Mouse (Mus musculus) C2C12 (cell line): ENCODE measurements at regions not wholly inside any gene's neighbourhood (a gene's known extent, or its start where the extent isn't known, plus 50 kb on each side); places are given as distances from the start of the nearest gene placed in this dataset.

ENCODE experiments used
- H3K27me3 ChIP-seq: one replicate; pipeline ENCODE4 v1.6.1; 2011; ENCODE audit not compliant: control insufficient read depth, insufficient read depth, insufficient read length
- H3K36me3 ChIP-seq: one replicate; pipeline ENCODE4 v1.6.1; 2011; ENCODE audit not compliant: control insufficient read depth, insufficient read depth
- H3K4me3 ChIP-seq: one replicate; pipeline ENCODE4 v1.5.1; 2011; ENCODE audit warnings: mild to moderate bottlenecking, control low read depth; ENCODE audit not compliant: poor library complexity, insufficient read depth, severe bottlenecking
- H3K79me2 ChIP-seq: one replicate; pipeline ENCODE4 v1.6.1; 2011; ENCODE audit not compliant: control insufficient read depth, insufficient read depth
- H3K79me3 ChIP-seq: one replicate; pipeline ENCODE4 v1.6.1; 2011; ENCODE audit warnings: low read depth, control low read depth
- H3ac ChIP-seq: one replicate; pipeline ENCODE3; 2011; ENCODE audit warnings: low read depth; ENCODE audit not compliant: control insufficient read depth, insufficient read length
- CEBPB ChIP-seq: IDR thresholded peaks from one replicate; pipeline ENCODE4 v1.6.1; 2011; ENCODE audit warnings: low read depth, mild to moderate bottlenecking, control low read depth, moderate library complexity
- CTCF ChIP-seq: IDR thresholded peaks from one replicate; pipeline ENCODE4 v1.5.1; 2011; ENCODE audit not compliant: control insufficient read depth, insufficient read depth, insufficient read length
- FOSL1 ChIP-seq: IDR thresholded peaks from one replicate; pipeline ENCODE4 v1.8.0; 2011; ENCODE audit warnings: mild to moderate bottlenecking, low read length; ENCODE audit not compliant: poor library complexity, insufficient read depth, severe bottlenecking
- MAX ChIP-seq: IDR thresholded peaks from one replicate; pipeline ENCODE4 v1.6.1; 2011; ENCODE audit warnings: mild to moderate bottlenecking, control low read depth
- MYOD1 ChIP-seq: IDR thresholded peaks from one replicate; pipeline ENCODE4 v1.6.1; 2011; ENCODE audit warnings: low read depth; ENCODE audit not compliant: control insufficient read depth, insufficient read length
- MYOG ChIP-seq: IDR thresholded peaks from one replicate; pipeline ENCODE4 v1.6.1; 2011; ENCODE audit not compliant: control insufficient read depth, insufficient read length; ENCODE audit errors: extremely low read depth
- USF1 ChIP-seq: IDR thresholded peaks from one replicate; pipeline ENCODE4 v1.6.1; 2011; ENCODE audit warnings: low read depth, mild to moderate bottlenecking, control low read depth, moderate library complexity

- Histone ChIP-seq H3K4me3 (no peak overlapping the region), H3K79me2 (no peaks in the 10 kb centered on the region), H3K36me3 (no peaks in the 10 kb centered on the region), H3K79me3 (no peaks in the 10 kb centered on the region), H3K27me3 (peaks cover 8% of the 10 kb centered on the region), H3ac (no peak overlapping the region)
- no peak for TF ChIP-seq MYOD1
- no peak for TF ChIP-seq CTCF
- TF ChIP-seq FOSL1: no peak
- TF ChIP-seq MAX: no peak
- no peak for TF ChIP-seq CEBPB
- TF ChIP-seq USF1: no peak
- TF ChIP-seq MYOG: no peak
Observed at GRCm38 (mm10) chr5:111570826-111571225, 153.7 kb downstream of the Mn1 start.

- H3ac ChIP-seq: no peak overlapping the region
- peaks cover 12% of the 10 kb centered on the region for H3K27me3 ChIP-seq
- H3K79me3 ChIP-seq: no peaks in the 10 kb centered on the region
- TF ChIP-seq CEBPB: no peak
- TF ChIP-seq FOSL1: no peak
- no peaks in the 10 kb centered on the region for H3K79me2 ChIP-seq
- no peak overlapping the region for H3K4me3 ChIP-seq
- no peaks in the 10 kb centered on the region for H3K36me3 ChIP-seq
Observed at GRCm38 (mm10) chr5:111573265-111573873, 156.2 kb downstream of the Mn1 start.

GRCm38 (mm10) chr5:111574219-111574840 is 157.2 kb downstream of the Mn1 start:
- H3K27me3 ChIP-seq: peaks cover 17% of the 10 kb centered on the region
- TF ChIP-seq CTCF (no peak), FOSL1 (no peak), MYOG (no peak), MYOD1 (no peak), USF1 (no peak), CEBPB (no peak), MAX (no peak)
- H3K79me3 ChIP-seq: no peaks in the 10 kb centered on the region
- H3K4me3 ChIP-seq: no peak overlapping the region
- H3K36me3 ChIP-seq: no peaks in the 10 kb centered on the region
- H3K79me2 ChIP-seq: no peaks in the 10 kb centered on the region
- H3ac ChIP-seq: no peak overlapping the region

- Histone ChIP-seq H3K79me3 (no peaks in the 10 kb centered on the region), H3K27me3 (peaks cover 22% of the 10 kb centered on the region), H3K79me2 (no peaks in the 10 kb centered on the region), H3K4me3 (no peak overlapping the region), H3K36me3 (no peaks in the 10 kb centered on the region), H3ac (no peak overlapping the region)
- TF ChIP-seq FOSL1 (no peak), CEBPB (no peak), CTCF (no peak)
Observed at GRCm38 (mm10) chr5:111575376-111575775, 158.2 kb downstream of the Mn1 start.

GRCm38 (mm10) chr5:111577441-111577840 is 156.3 kb upstream of the Gm26897 start:
- Histone ChIP-seq H3K79me3 (no peaks in the 10 kb centered on the region), H3ac (no peak overlapping the region), H3K27me3 (peaks cover 41% of the 10 kb centered on the region), H3K36me3 (no peaks in the 10 kb centered on the region), H3K79me2 (no peaks in the 10 kb centered on the region), H3K4me3 (no peak overlapping the region)
- no peak for TF ChIP-seq MYOG
- no peak for TF ChIP-seq CTCF
- no peak for TF ChIP-seq MYOD1
- no peak for TF ChIP-seq CEBPB
- no peak for TF ChIP-seq USF1
- TF ChIP-seq FOSL1: no peak
- TF ChIP-seq MAX: no peak

- Histone ChIP-seq H3K79me3 (no peaks in the 10 kb centered on the region), H3K36me3 (no peaks in the 10 kb centered on the region), H3K79me2 (no peaks in the 10 kb centered on the region), H3ac (no peak overlapping the region), H3K27me3 (peaks cover 47% of the 10 kb centered on the region), H3K4me3 (no peak overlapping the region)
- no peak for TF ChIP-seq MAX
- TF ChIP-seq MYOD1: no peak
- TF ChIP-seq USF1: no peak
- TF ChIP-seq CEBPB: no peak
- no peak for TF ChIP-seq CTCF
- TF ChIP-seq MYOG: no peak
- TF ChIP-seq FOSL1: no peak
Observed at GRCm38 (mm10) chr5:111578088-111578487, 155.6 kb upstream of the Gm26897 start.
